Mouse (Mus musculus) CH12.LX (cell line): ENCODE data around the gene Ccm2l. TPM values are rescaled to one million over a fixed set of nuclear protein-coding genes. Genes with fewer than 3 reads are reported as not detected.

Source experiments
- DNase-seq: peaks from one replicate; pipeline ENCODE4 v3.0.0-alpha.2; 2013; ENCODE audit errors: extremely low read depth
- H3K27ac ChIP-seq: 2 replicates; pipeline ENCODE4 v1.5.1; 2012; ENCODE audit warnings: low read depth, mild to moderate bottlenecking, control low read depth, moderate library complexity; ENCODE audit not compliant: insufficient read depth
- H3K27me3 ChIP-seq: replicated peaks from 2 replicates; pipeline ENCODE3; 2012; ENCODE audit warnings: inconsistent platforms
- H3K36me3 ChIP-seq, 2 experiments: replicated peaks in 1 of 2; 2 replicates each; pipeline versions ENCODE3 to v1.6.1; 2012; ENCODE audit warnings: inconsistent platforms in 1 of 2, low read length in 1 of 2, mild to moderate bottlenecking in 1 of 2, mixed read lengths in 1 of 2, moderate library complexity in 1 of 2; ENCODE audit not compliant: control insufficient read depth in 1 of 2, insufficient read depth in 1 of 2
- H3K4me1 ChIP-seq, 2 experiments: 2 replicates each; pipeline ENCODE4 v1.6.1; 2012; ENCODE audit warnings: inconsistent platforms in 1 of 2, moderate library complexity in 1 of 2; ENCODE audit not compliant: insufficient read depth in 2 of 2, control insufficient read depth in 1 of 2
- H3K4me2 ChIP-seq: 2 replicates; pipeline ENCODE4 v1.6.1; 2012; ENCODE audit warnings: low read depth, mild to moderate bottlenecking, control low read depth; ENCODE audit not compliant: poor library complexity, insufficient read depth, severe bottlenecking
- H3K4me3 ChIP-seq, 3 experiments: fragments of 150-350 bp in 1 of 3; sonication (generic) in 1 of 3; replicated peaks in 1 of 3; 2 replicates each; pipeline versions ENCODE3 to v1.5.1; 2011 to 2012; ENCODE audit warnings: low read depth in 2 of 3, low read length in 2 of 3, mild to moderate bottlenecking in 2 of 3, moderate library complexity in 2 of 3, control low read depth in 1 of 3, improper control_type of control experiment in 1 of 3, inconsistent platforms in 1 of 3, mixed read lengths in 1 of 3; ENCODE audit not compliant: poor library complexity in 1 of 3
- H3K79me2 ChIP-seq: replicated peaks from 2 replicates; pipeline ENCODE4 v1.6.1; 2012; ENCODE audit warnings: mild to moderate bottlenecking, moderate library complexity; ENCODE audit not compliant: control insufficient read depth, poor library complexity, insufficient read depth, severe bottlenecking; ENCODE audit errors: extremely low read depth
- H3K9ac ChIP-seq: 2 replicates; pipeline ENCODE4 v1.6.1; 2012; ENCODE audit warnings: low read depth, mild to moderate bottlenecking, control low read depth, moderate library complexity; ENCODE audit not compliant: insufficient read depth
- H3K9me3 ChIP-seq: replicated peaks from 2 replicates; pipeline ENCODE3; 2012; ENCODE audit warnings: low read length, inconsistent platforms, mixed read lengths
- BHLHE40 ChIP-seq: IDR thresholded peaks from 2 replicates; pipeline ENCODE4 v1.6.1; 2011; ENCODE audit warnings: mild to moderate bottlenecking, low read depth, low read length, improper control_type of control experiment
- CTCF ChIP-seq, 2 experiments: IDR thresholded peaks in 1 of 2; conservative IDR thresholded peaks in 1 of 2; 2 replicates each; pipeline ENCODE4 v1.5.1; 2011 to 2012; ENCODE audit warnings: low read depth in 2 of 2, low read length in 2 of 2, improper control_type of control experiment in 1 of 2, inconsistent platforms in 1 of 2, mild to moderate bottlenecking in 1 of 2, moderate library complexity in 1 of 2
- ELF1 ChIP-seq: IDR thresholded peaks from 2 replicates; pipeline ENCODE4 v1.6.1; 2014; ENCODE audit warnings: low read depth, mild to moderate bottlenecking, inconsistent platforms, low read length, improper control_type of control experiment
- EP300 ChIP-seq: IDR thresholded peaks from 2 replicates; pipeline ENCODE4 v1.6.1; 2011; ENCODE audit warnings: low read length, improper control_type of control experiment
- GABPA ChIP-seq: IDR thresholded peaks from 2 replicates; pipeline ENCODE4 v1.6.1; 2012; ENCODE audit warnings: low read depth, low read length, improper control_type of control experiment, inconsistent platforms; ENCODE audit not compliant: insufficient replicate concordance
- HCFC1 ChIP-seq: IDR thresholded peaks from 2 replicates; pipeline ENCODE4 v1.6.1; 2012; ENCODE audit warnings: low read depth, mild to moderate bottlenecking, inconsistent platforms, low read length, improper control_type of control experiment
- JUND ChIP-seq: conservative IDR thresholded peaks from 2 replicates; pipeline ENCODE4 v1.6.1; 2011; ENCODE audit warnings: low read depth, low read length, improper control_type of control experiment
- KAT2A ChIP-seq: IDR thresholded peaks from 2 replicates; pipeline ENCODE4 v1.6.1; 2012; ENCODE audit warnings: low read length, improper control_type of control experiment, inconsistent platforms; ENCODE audit not compliant: insufficient replicate concordance
- MAFK ChIP-seq: IDR thresholded peaks from 2 replicates; pipeline ENCODE4 v1.6.1; 2011; ENCODE audit warnings: low read length, improper control_type of control experiment; ENCODE audit not compliant: insufficient replicate concordance
- MAX ChIP-seq: IDR thresholded peaks from 2 replicates; pipeline ENCODE4 v1.6.1; 2011; ENCODE audit warnings: low read length, improper control_type of control experiment
- MEF2A ChIP-seq: IDR thresholded peaks from 2 replicates; pipeline ENCODE4 v1.6.1; 2014; ENCODE audit warnings: low read depth, mild to moderate bottlenecking, inconsistent platforms, low read length, improper control_type of control experiment, borderline replicate concordance
- MXI1 ChIP-seq: IDR thresholded peaks from 2 replicates; pipeline ENCODE4 v1.6.1; 2011; ENCODE audit warnings: mild to moderate bottlenecking, low read depth, low read length, improper control_type of control experiment
- MYC ChIP-seq: IDR thresholded peaks from 2 replicates; pipeline ENCODE4 v1.6.1; 2011; ENCODE audit warnings: low read depth, mild to moderate bottlenecking, improper control_type of control experiment, low read length
- NRF1 ChIP-seq: IDR thresholded peaks from 2 replicates; pipeline ENCODE4 v1.6.1; 2014; ENCODE audit warnings: low read depth, mild to moderate bottlenecking, inconsistent platforms, low read length, improper control_type of control experiment, moderate library complexity
- PAX5 ChIP-seq: IDR thresholded peaks from 2 replicates; pipeline ENCODE4 v1.6.1; 2012; ENCODE audit warnings: low read length, inconsistent platforms, mixed read lengths
- POLR2A ChIP-seq: IDR thresholded peaks from 2 replicates; pipeline ENCODE4 v1.6.1; 2011; ENCODE audit warnings: low read depth, mild to moderate bottlenecking, improper control_type of control experiment, low read length
- RCOR1 ChIP-seq: conservative IDR thresholded peaks from 2 replicates; pipeline ENCODE4 v1.6.1; 2012; ENCODE audit warnings: low read depth, mild to moderate bottlenecking, inconsistent platforms, low read length, improper control_type of control experiment
- TBP ChIP-seq: conservative IDR thresholded peaks from 2 replicates; pipeline ENCODE4 v1.6.1; 2011; ENCODE audit warnings: low read depth, low read length, improper control_type of control experiment
- TCF12 ChIP-seq: IDR thresholded peaks from 2 replicates; pipeline ENCODE4 v1.6.1; 2014; ENCODE audit warnings: low read depth, mild to moderate bottlenecking, inconsistent platforms, low read length, improper control_type of control experiment
- USF1 ChIP-seq: IDR thresholded peaks from 2 replicates; pipeline ENCODE4 v1.6.1; 2014; ENCODE audit warnings: low read depth, mild to moderate bottlenecking, inconsistent platforms, low read length, improper control_type of control experiment
- USF2 ChIP-seq: conservative IDR thresholded peaks from 2 replicates; pipeline ENCODE4 v1.6.1; 2011; ENCODE audit warnings: low read depth, low read length, improper control_type of control experiment
- ZC3H11A ChIP-seq: IDR thresholded peaks from 2 replicates; pipeline ENCODE4 v1.6.1; 2012; ENCODE audit warnings: low read depth, mild to moderate bottlenecking, inconsistent platforms, low read length, improper control_type of control experiment
- ZNF384 ChIP-seq: IDR thresholded peaks from 2 replicates; pipeline ENCODE4 v1.6.1; 2012; ENCODE audit warnings: low read depth, low read length, improper control_type of control experiment, inconsistent platforms
- dilution Hi-C: fragments of 300-500 bp; cut with MboI; formaldehyde crosslinking; loops from 2 replicates; pipeline ENCODE4 v1.14.3; 2020; ENCODE audit warnings: low sequenced_read_pairs; ENCODE audit not compliant: extremely low pct_unique_long_range_greater_than_20kb, extremely low pct_ligation_motif_present
- in situ Hi-C: fragments of 300-500 bp; cut with MboI; formaldehyde crosslinking; loops from 3 replicates; pipeline ENCODE4 v1.14.3; 2019; ENCODE audit warnings: low sequenced_read_pairs, low pct_ligation_motif_present, low pct_unique_long_range_greater_than_20kb, mixed read lengths
- polyA plus RNA-seq: library from polyadenylated mRNA; unstranded; fragments of >175 nt; gene quantifications from 2 replicates; pipeline ENCODE4 v1.2.1, GENCODE M21; 2012; ENCODE audit warnings: low read depth; ENCODE audit not compliant: insufficient read length
- total RNA-seq, 2 experiments: library from RNA; depleted of rRNA; stranded (reverse); fragments of 300-350 nt in 1 of 2; fragments of >200 nt in 1 of 2; gene quantifications; 2 replicates each; pipeline ENCODE4 v1.2.3; 2012 to 2014

Gene Ccm2l
- total and polyA plus RNA-seq, 3 experiments: not detected

GRCm38 (mm10) chr2:153060216-153060615 is 5.5 kb upstream of the Ccm2l start:
- DNase-seq: no peak
- no peaks in the 10 kb centered on the region for H3K36me3 ChIP-seq
- no peak overlapping the region for H3K4me2 ChIP-seq
- H3K27ac ChIP-seq: no peak overlapping the region
- dilution Hi-C loops: no loop called here
- H3K9me3 ChIP-seq: no peaks in the 10 kb centered on the region
- no peak overlapping the region for H3K9ac ChIP-seq
- H3K4me1 ChIP-seq: peaks cover 4 to 29% of the 10 kb centered on the region in 2 experiments; a peak in 3 of 4 replicates
- H3K79me2 ChIP-seq: no peaks in the 10 kb centered on the region
- TF ChIP-seq PAX5: no peak
- TF ChIP-seq BHLHE40: no peak
- TF ChIP-seq ZNF384: no peak
- no peak for TF ChIP-seq USF1
- no peak for TF ChIP-seq ZC3H11A
- no peak for TF ChIP-seq POLR2A
- TF ChIP-seq TCF12: no peak
- TF ChIP-seq JUND: no peak
- no peak for TF ChIP-seq KAT2A
- no peak for TF ChIP-seq RCOR1
- TF ChIP-seq MYC: no peak
- TF ChIP-seq TBP: no peak
- TF ChIP-seq ELF1: no peak
- TF ChIP-seq MXI1: no peak
- in situ Hi-C loops: no loop called here
- peaks cover 83% of the 10 kb centered on the region for H3K27me3 ChIP-seq
- H3K4me3 ChIP-seq: no peak overlapping the region

DNA sequence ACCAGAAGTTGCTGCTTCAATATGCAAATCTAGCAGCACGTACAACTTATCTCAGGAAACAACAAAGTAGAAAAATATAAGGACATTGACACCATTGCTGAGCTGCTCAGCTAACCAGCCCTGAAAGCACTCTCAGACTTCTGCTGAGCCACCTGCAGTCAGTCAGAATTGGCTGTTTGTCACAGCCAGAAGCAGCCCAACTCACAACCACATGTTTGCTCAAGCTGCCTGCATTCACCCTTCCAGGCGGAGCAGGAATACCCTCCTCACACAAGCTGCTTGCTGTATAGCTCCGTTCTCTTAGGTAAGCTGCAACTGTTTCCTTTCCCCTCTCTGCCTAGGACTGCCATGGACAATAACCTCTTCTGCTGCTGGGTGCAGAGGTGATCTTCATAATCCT is 2.4 kb upstream of the Ccm2l start:
- H3K79me2 ChIP-seq: no peaks in the 10 kb centered on the region
- H3K27ac ChIP-seq: no peak overlapping the region
- no peak overlapping the region for H3K4me2 ChIP-seq
- H3K27me3 ChIP-seq: peaks cover 92% of the 10 kb centered on the region
- in situ Hi-C loops (no loop called here), dilution Hi-C loops (no loop called here)
- TF ChIP-seq TCF12 (no peak), EP300 (no peak), KAT2A (no peak), NRF1 (no peak), MYC (no peak), USF2 (no peak), PAX5 (no peak), MXI1 (no peak), HCFC1 (no peak), MAFK (no peak), MAX (no peak), MEF2A (no peak), CTCF (conservative IDR thresholded peaks at IDR 0.05 in 1 of 2, IDR thresholded peaks at IDR 0.05 in 1 of 2; ENCODE audit: low read depth in 2 of 2, low read length in 2 of 2) (no peak), GABPA (no peak)
- H3K4me3 ChIP-seq: no peak overlapping the region
- H3K36me3 ChIP-seq: no peaks in the 10 kb centered on the region
- no peaks in the 10 kb centered on the region for H3K4me1 ChIP-seq
- no peaks in the 10 kb centered on the region for H3K9me3 ChIP-seq
- H3K9ac ChIP-seq: no peak overlapping the region
- DNase-seq: no peak
